Mouse (Mus musculus): ENCODE data around the gene Synj2.

DNA sequence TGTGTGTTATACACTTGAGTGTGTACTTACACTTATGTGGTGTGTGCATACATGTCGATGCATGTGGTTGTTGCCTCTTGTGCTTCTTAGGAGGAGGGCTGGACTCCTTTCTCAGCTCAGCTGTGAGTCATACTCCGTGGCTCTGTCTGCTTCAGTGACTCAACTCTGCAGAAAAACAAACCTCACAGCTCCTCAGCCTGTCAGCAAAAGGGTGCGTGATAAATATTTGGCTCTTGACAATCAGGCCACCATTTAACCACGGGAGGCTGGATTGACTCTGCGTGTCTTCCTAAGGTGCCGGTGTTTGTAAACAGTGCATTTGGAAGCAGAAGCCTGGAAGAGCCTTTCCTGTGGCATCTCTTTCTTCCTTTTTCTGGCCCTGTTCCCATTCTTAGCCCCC, 53.5 kb downstream of the Synj2 start:
- TF ChIP-seq EP300 (IDR thresholded peaks at IDR 0.05; ENCODE audit: low read depth) (no peak), CTCF (IDR thresholded peaks at IDR 0.05; ENCODE audit: low read depth) (no peak)
